Mouse (Mus musculus): ENCODE measurements around the gene Sfswap.

DNA sequence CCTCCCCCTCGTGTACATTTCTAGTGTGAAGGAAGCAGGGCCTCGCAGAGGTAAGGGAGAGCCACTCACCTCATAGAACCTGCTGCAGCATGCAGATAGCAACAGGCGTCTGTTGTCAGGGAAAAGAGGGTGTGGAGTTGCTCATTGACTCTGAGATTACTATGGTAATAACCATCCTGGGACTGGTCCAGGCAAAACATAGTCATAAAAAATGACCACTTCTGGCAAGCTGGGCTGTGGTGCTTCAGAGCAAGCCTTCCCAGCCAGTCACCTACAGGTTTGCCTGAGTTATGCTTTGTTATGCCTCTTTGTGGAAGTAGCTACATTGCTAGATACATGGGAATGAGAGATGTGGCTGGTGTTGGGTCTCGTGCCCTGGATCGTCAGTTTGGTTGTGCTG lies 26.1 kb downstream of the Sfswap start:
- TF ChIP-seq CTCF (IDR thresholded peaks at IDR 0.05; ENCODE audit: low read depth) (no peak), EP300 (optimal IDR thresholded peaks at IDR 0.05) (no peak)

Data from stomach, postnatal 0 days (tissue).